Mouse (Mus musculus) macrophage (primary cell): Measurements from ENCODE around the gene Arhgap31. TPM values are rescaled to one million over a fixed set of nuclear protein-coding genes. Genes with fewer than 3 reads are reported as not detected.
"Not testable (repeated sequence)": the region's sequence is repeated elsewhere in the genome, so short reads cannot be mapped to it uniquely, and the experiment has no call there.

Experiments
- H3K27ac ChIP-seq: fragments of 350-480 bp; formaldehyde crosslinking; 2 replicates; pipeline ENCODE4 v1.9.0; 2021
- H3K36me3 ChIP-seq: fragments of 350-480 bp; formaldehyde crosslinking; 2 replicates; pipeline ENCODE4 v1.9.0; 2021; ENCODE audit errors: inconsistent target
- H3K4me3 ChIP-seq: fragments of 350-480 bp; formaldehyde crosslinking; 2 replicates; pipeline ENCODE4 v1.9.0; 2021; ENCODE audit errors: inconsistent target
- H3K79me2 ChIP-seq: fragments of 350-480 bp; formaldehyde crosslinking; 2 replicates; pipeline ENCODE4 v1.9.0; 2021; ENCODE audit errors: inconsistent target
- WGBS: methylation state at CpG from one replicate; pipeline ENCODE4 v1.1.7; 2026; ENCODE audit warnings: inconsistent platforms; ENCODE audit not compliant: missing documents; 5-methylcytosine and 5-hydroxymethylcytosine counted together
- polyA plus RNA-seq: library from polyadenylated mRNA; stranded (reverse); fragments of 250-400 nt; gene quantifications from 3 replicates; pipeline ENCODE4 v1.2.4, GENCODE M21; 2018; ENCODE audit warnings: inconsistent platforms

The Arhgap31 gene
- polyA plus RNA-seq, 1 experiment from 2014 or later: 40.3 TPM

GRCm38 (mm10) chr16:38742659-38743131, 29.6 kb upstream of the Arhgap31 start:
- H3K27ac ChIP-seq: no peak overlapping the region
- H3K4me3 ChIP-seq: peak overlapping the region; percentile 45
- WGBS: 1% methylated on average over 13 of the region's 13 CpGs
- no peaks in the 10 kb centered on the region for H3K79me2 ChIP-seq
- H3K36me3 ChIP-seq: no peaks in the 10 kb centered on the region

- Histone ChIP-seq H3K4me3 (peak within 1 kb of the TSS; percentile 45), H3K27ac (no peak within 1 kb of the TSS), H3K79me2 (no peaks in the 10 kb centered on the region), H3K36me3 (no peaks in the 10 kb centered on the region)
- WGBS: under 1% methylated on average over 60 of the region's 69 CpGs
Measured at GRCm38 (mm10) chr16:38742113-38742658, 29.1 kb upstream of the Arhgap31 start, which contains the start of gene B4galt4. B4galt4 (plus strand) TSS chr16:38742264.

GRCm38 (mm10) chr16:38741204-38741903, 28.3 kb upstream of the Arhgap31 start:
- WGBS: 37% methylated on average over 12 of the region's 13 CpGs

GRCm38 (mm10) chr16:38730921-38731320, 17.8 kb upstream of the Arhgap31 start:
- Histone ChIP-seq H3K79me2 (no peaks in the 10 kb centered on the region), H3K27ac (0 out of 2 replicates have a peak overlapping the region, but pooled peaks have one; percentile 4), H3K4me3 (peak overlapping the region; percentile 1; the same call in 1 of the 2 replicates), H3K36me3 (no peaks in the 10 kb centered on the region)
- WGBS: 3% methylated on average over 8 of the region's 8 CpGs

More at GRCm38 (mm10) chr16:38741204-38741903, 28.3 kb upstream of the Arhgap31 start:
- H3K27ac ChIP-seq: no peak overlapping the region
- peak overlapping the region; percentile 26 for H3K4me3 ChIP-seq
- no peaks in the 10 kb centered on the region for H3K79me2 ChIP-seq
- no peaks in the 10 kb centered on the region for H3K36me3 ChIP-seq

- WGBS: 51% methylated on average over 15 of the region's 15 CpGs
- H3K4me3 ChIP-seq: no peak overlapping the region
- no peaks in the 10 kb centered on the region for H3K79me2 ChIP-seq
- no peak overlapping the region for H3K27ac ChIP-seq
- H3K36me3 ChIP-seq: no peaks in the 10 kb centered on the region
Measured at GRCm38 (mm10) chr16:38729610-38730288, 16.7 kb upstream of the Arhgap31 start.

- Histone ChIP-seq H3K4me3 (no peak overlapping the region), H3K27ac (no peak overlapping the region), H3K36me3 (no peaks in the 10 kb centered on the region), H3K79me2 (no peaks in the 10 kb centered on the region)
- 72% methylated on average over 6 of the region's 6 CpGs for WGBS
Measured at GRCm38 (mm10) chr16:38729139-38729538, 16.1 kb upstream of the Arhgap31 start.

- WGBS: 98% methylated on average over 15 of the region's 15 CpGs
- H3K36me3 ChIP-seq: no peaks in the 10 kb centered on the region
- H3K27ac ChIP-seq: no peak overlapping the region
- no peaks in the 10 kb centered on the region for H3K79me2 ChIP-seq
- no peak overlapping the region for H3K4me3 ChIP-seq
Measured at GRCm38 (mm10) chr16:38728576-38729132, 15.6 kb upstream of the Arhgap31 start.

GRCm38 (mm10) chr16:38724974-38725373, 11.9 kb upstream of the Arhgap31 start:
- Histone ChIP-seq H3K4me3 (no peak overlapping the region), H3K79me2 (no peaks in the 10 kb centered on the region), H3K36me3 (no peaks in the 10 kb centered on the region), H3K27ac (no peak overlapping the region)
- 52% methylated on average over 11 of the region's 13 CpGs for WGBS

- WGBS: 38% methylated on average over 8 of the region's 8 CpGs
Measured at GRCm38 (mm10) chr16:38724256-38724655, 11.2 kb upstream of the Arhgap31 start.

GRCm38 (mm10) chr16:38721377-38721776, 8.3 kb upstream of the Arhgap31 start:
- WGBS: 86% methylated on average over 8 of the region's 9 CpGs
- H3K79me2 ChIP-seq: no peaks in the 10 kb centered on the region
- no peak overlapping the region for H3K4me3 ChIP-seq
- H3K36me3 ChIP-seq: no peaks in the 10 kb centered on the region
- H3K27ac ChIP-seq: no peak overlapping the region

More at GRCm38 (mm10) chr16:38724256-38724655, 11.2 kb upstream of the Arhgap31 start:
- Histone ChIP-seq H3K27ac (no peak overlapping the region), H3K79me2 (no peaks in the 10 kb centered on the region), H3K4me3 (no peak overlapping the region), H3K36me3 (no peaks in the 10 kb centered on the region)

GRCm38 (mm10) chr16:38714259-38714526, 1.1 kb upstream of the Arhgap31 start:
- peak overlapping the region; percentile 74; the same call in 1 of the 2 replicates for H3K4me3 ChIP-seq
- not testable (repeated sequence) for H3K36me3 ChIP-seq
- 25% methylated on average over 8 of the region's 12 CpGs for WGBS
- H3K27ac ChIP-seq: peak overlapping the region; percentile 69; the same call in 1 of the 2 replicates
- H3K79me2 ChIP-seq: peaks cover 23% of the 10 kb centered on the region

GRCm38 (mm10) chr16:38713404-38714258, 557 bp upstream of the Arhgap31 start:
- peaks cover 29% of the 10 kb centered on the region for H3K79me2 ChIP-seq
- no peaks in the 10 kb centered on the region for H3K36me3 ChIP-seq
- WGBS: 11% methylated on average over 17 of the region's 17 CpGs
- peak overlapping the region; percentile 69 for H3K27ac ChIP-seq
- peak overlapping the region; percentile 74 for H3K4me3 ChIP-seq

- Histone ChIP-seq H3K4me3 (peak overlapping the region; percentile 74), H3K36me3 (no peaks in the 10 kb centered on the region), H3K79me2 (peaks cover 44% of the 10 kb centered on the region), H3K27ac (peak overlapping the region; percentile 86)
- under 1% methylated on average over 11 of the region's 12 CpGs for WGBS
Measured at GRCm38 (mm10) chr16:38712105-38712504, 969 bp downstream of the Arhgap31 start.

- peak overlapping the region; percentile 74 for H3K4me3 ChIP-seq
- WGBS: 1% methylated on average over 4 of the region's 4 CpGs
- H3K36me3 ChIP-seq: no peaks in the 10 kb centered on the region
- peaks cover 53% of the 10 kb centered on the region for H3K79me2 ChIP-seq
- H3K27ac ChIP-seq: peak overlapping the region; percentile 86
Measured at GRCm38 (mm10) chr16:38711245-38711644, 1.8 kb downstream of the Arhgap31 start.
